Mouse (Mus musculus) embryonic facial prominence, embryonic 13.5 days (tissue): ENCODE measurements at regions not wholly inside any gene's neighbourhood (a gene's known extent, or its start where the extent isn't known, plus 50 kb on each side); places are given as distances from the start of the nearest gene placed in this dataset.

Experiments
- ATAC-seq: fragments of 200-750 bp; cut with Nextera tagmentation; 2 replicates; pipeline ENCODE4 v1.8.0; 2017; ENCODE audit warnings: low read depth; ENCODE audit not compliant: insufficient number of reproducible peaks, insufficient read depth, low FRiP score, low TSS enrichment
- H3K27ac ChIP-seq: fragments of 300-500 bp; sonication (generic); 2 replicates; pipeline ENCODE4 v1.5.1; 2015; ENCODE audit warnings: moderate library complexity, mild to moderate bottlenecking, inconsistent platforms
- H3K27me3 ChIP-seq: fragments of 300-500 bp; sonication (generic); 2 replicates; pipeline ENCODE4 v1.6.1; 2015; ENCODE audit warnings: mild to moderate bottlenecking, inconsistent platforms
- H3K36me3 ChIP-seq: fragments of 300-500 bp; sonication (generic); 2 replicates; pipeline ENCODE4 v1.6.1; 2015; ENCODE audit warnings: mild to moderate bottlenecking, inconsistent platforms
- H3K4me1 ChIP-seq: fragments of 300-500 bp; sonication (generic); 2 replicates; pipeline ENCODE4 v1.6.1; 2015; ENCODE audit warnings: inconsistent platforms
- H3K4me2 ChIP-seq: fragments of 300-500 bp; sonication (generic); 2 replicates; pipeline ENCODE4 v1.6.1; 2015; ENCODE audit warnings: moderate library complexity, mild to moderate bottlenecking, inconsistent platforms
- H3K4me3 ChIP-seq: fragments of 300-500 bp; sonication (generic); 2 replicates; pipeline ENCODE4 v1.5.1; 2015; ENCODE audit warnings: mild to moderate bottlenecking, inconsistent platforms
- H3K9ac ChIP-seq: fragments of 300-500 bp; sonication (generic); 2 replicates; pipeline ENCODE4 v1.6.1; 2015; ENCODE audit warnings: mild to moderate bottlenecking, inconsistent platforms
- H3K9me3 ChIP-seq: fragments of 300-500 bp; sonication (generic); 2 replicates; pipeline ENCODE4 v1.6.1; 2016; ENCODE audit warnings: inconsistent platforms
- WGBS: fragments of 180-500 bp; shearing (Covaris S2); methylation state at CpG from one replicate; pipeline ENCODE4 v1.1.7; 2015; ENCODE audit warnings: mixed read lengths; 5-methylcytosine and 5-hydroxymethylcytosine counted together

GRCm38 (mm10) chr2:128473997-128474396 is 117.0 kb upstream of the Spdye4c start:
- Histone ChIP-seq H3K9ac (no peak overlapping the region), H3K27me3 (no peaks in the 10 kb centered on the region), H3K4me3 (no peak overlapping the region), H3K4me1 (0 out of 2 replicates have a peak, but pooled peaks cover 4% of the 10 kb centered on the region), H3K36me3 (no peaks in the 10 kb centered on the region), H3K4me2 (no peak overlapping the region), H3K27ac (no peak overlapping the region), H3K9me3 (no peaks in the 10 kb centered on the region)
- ATAC-seq, result no peak
- 70% methylated on average over 7 of the region's 7 CpGs for WGBS

GRCm38 (mm10) chr2:128477242-128477641 is 113.8 kb upstream of the Spdye4c start:
- WGBS, result 64% methylated on average over 2 of the region's 2 CpGs
- Histone ChIP-seq H3K27ac (no peak overlapping the region), H3K36me3 (no peaks in the 10 kb centered on the region), H3K4me1 (no peaks in the 10 kb centered on the region), H3K4me3 (no peak overlapping the region), H3K9ac (no peak overlapping the region), H3K27me3 (no peaks in the 10 kb centered on the region), H3K4me2 (no peak overlapping the region), H3K9me3 (no peaks in the 10 kb centered on the region)
- no peak for ATAC-seq

- H3K9me3 ChIP-seq, result no peaks in the 10 kb centered on the region
- 86% methylated on average over 7 of the region's 7 CpGs for WGBS
- H3K4me1 ChIP-seq, result no peaks in the 10 kb centered on the region
- no peak overlapping the region for H3K9ac ChIP-seq
- ATAC-seq, result no peak
- no peak overlapping the region for H3K4me3 ChIP-seq
- no peak overlapping the region for H3K27ac ChIP-seq
- H3K27me3 ChIP-seq, result no peaks in the 10 kb centered on the region
- H3K36me3 ChIP-seq, result no peaks in the 10 kb centered on the region
- H3K4me2 ChIP-seq, result no peak overlapping the region
Observed at GRCm38 (mm10) chr2:128491217-128491877, 99.7 kb upstream of the Spdye4c start.

GRCm38 (mm10) chr2:128493871-128494270 is 97.1 kb upstream of the Spdye4c start:
- Histone ChIP-seq H3K27me3 (no peaks in the 10 kb centered on the region), H3K4me3 (no peak overlapping the region), H3K27ac (no peak overlapping the region), H3K4me2 (no peak overlapping the region), H3K9ac (no peak overlapping the region), H3K36me3 (no peaks in the 10 kb centered on the region), H3K4me1 (no peaks in the 10 kb centered on the region; the same call in 1 of the 2 replicates), H3K9me3 (no peaks in the 10 kb centered on the region)
- no peak for ATAC-seq
- WGBS, result 82% methylated on average over 5 of the region's 5 CpGs

GRCm38 (mm10) chr2:128497891-128498290 is 93.1 kb upstream of the Spdye4c start:
- Histone ChIP-seq H3K4me1 (no peaks in the 10 kb centered on the region; the same call in 1 of the 2 replicates), H3K4me2 (no peak overlapping the region), H3K9me3 (no peaks in the 10 kb centered on the region), H3K4me3 (no peak overlapping the region), H3K27me3 (no peaks in the 10 kb centered on the region), H3K9ac (no peak overlapping the region), H3K36me3 (no peaks in the 10 kb centered on the region), H3K27ac (no peak overlapping the region)
- no peak for ATAC-seq
- WGBS, result 82% methylated on average over 3 of the region's 3 CpGs

- Histone ChIP-seq H3K27ac (no peak overlapping the region), H3K4me2 (no peak overlapping the region), H3K4me1 (no peaks in the 10 kb centered on the region; the same call in 1 of the 2 replicates), H3K9me3 (no peaks in the 10 kb centered on the region), H3K9ac (no peak overlapping the region), H3K36me3 (no peaks in the 10 kb centered on the region), H3K4me3 (no peak overlapping the region), H3K27me3 (no peaks in the 10 kb centered on the region)
- WGBS, result 76% methylated on average over 5 of the region's 5 CpGs
- ATAC-seq, result no peak
Observed at GRCm38 (mm10) chr2:128498611-128499010, 92.4 kb upstream of the Spdye4c start.

- Histone ChIP-seq H3K9me3 (no peaks in the 10 kb centered on the region), H3K4me3 (no peak overlapping the region), H3K27me3 (no peaks in the 10 kb centered on the region), H3K4me1 (no peaks in the 10 kb centered on the region; the same call in 1 of the 2 replicates), H3K4me2 (no peak overlapping the region), H3K36me3 (no peaks in the 10 kb centered on the region), H3K27ac (no peak overlapping the region), H3K9ac (no peak overlapping the region)
- WGBS, result 80% methylated on average over 14 of the region's 14 CpGs
- ATAC-seq, result no peak
Observed at GRCm38 (mm10) chr2:128499575-128500184, 91.3 kb upstream of the Spdye4c start.

- 65% methylated on average over 4 of the region's 4 CpGs for WGBS
- Histone ChIP-seq H3K4me3 (no peak overlapping the region), H3K27ac (no peak overlapping the region), H3K4me1 (no peaks in the 10 kb centered on the region), H3K9ac (no peak overlapping the region), H3K4me2 (no peak overlapping the region), H3K9me3 (no peaks in the 10 kb centered on the region), H3K36me3 (no peaks in the 10 kb centered on the region), H3K27me3 (no peaks in the 10 kb centered on the region)
- no peak for ATAC-seq
Observed at GRCm38 (mm10) chr2:128502676-128503075, 88.3 kb upstream of the Spdye4c start.

GRCm38 (mm10) chr2:128503136-128503935 is 87.7 kb upstream of the Spdye4c start:
- 92% methylated on average over 2 of the region's 2 CpGs for WGBS
- ATAC-seq, result no peak
- H3K27ac ChIP-seq, result no peak overlapping the region
- no peak overlapping the region for H3K9ac ChIP-seq
- H3K4me3 ChIP-seq, result no peak overlapping the region
- no peaks in the 10 kb centered on the region for H3K9me3 ChIP-seq
- H3K4me2 ChIP-seq, result no peak overlapping the region
- H3K36me3 ChIP-seq, result no peaks in the 10 kb centered on the region
- H3K4me1 ChIP-seq, result no peaks in the 10 kb centered on the region
- no peaks in the 10 kb centered on the region for H3K27me3 ChIP-seq

- Histone ChIP-seq H3K4me3 (no peak overlapping the region), H3K4me2 (no peak overlapping the region), H3K27ac (no peak overlapping the region), H3K27me3 (no peaks in the 10 kb centered on the region), H3K9ac (no peak overlapping the region), H3K9me3 (no peaks in the 10 kb centered on the region), H3K36me3 (no peaks in the 10 kb centered on the region), H3K4me1 (peaks cover 5% of the 10 kb centered on the region; the same call in 1 of the 2 replicates)
- ATAC-seq, result no peak
- 55% methylated on average over 11 of the region's 11 CpGs for WGBS
Observed at GRCm38 (mm10) chr2:128507591-128508243, 83.3 kb upstream of the Spdye4c start.

GRCm38 (mm10) chr2:128508244-128508605 is 82.8 kb upstream of the Spdye4c start:
- Histone ChIP-seq H3K4me3 (no peak overlapping the region), H3K9ac (no peak overlapping the region), H3K9me3 (no peaks in the 10 kb centered on the region), H3K4me1 (peaks cover 5% of the 10 kb centered on the region; the same call in 1 of the 2 replicates), H3K36me3 (no peaks in the 10 kb centered on the region), H3K27me3 (no peaks in the 10 kb centered on the region), H3K4me2 (no peak overlapping the region), H3K27ac (no peak overlapping the region)
- no peak for ATAC-seq
- WGBS, result 80% methylated on average over 2 of the region's 2 CpGs
